Mouse (Mus musculus): ENCODE data around the gene Gm14434.
"Not testable (repeated sequence)": the region's sequence is repeated elsewhere in the genome, so short reads cannot be mapped to it uniquely, and the experiment has no call there.

Gm14434 gene

GRCm38 (mm10) chr2:176486683-176487082 lies at the start of gene Gm14434:
Gm14434 (minus strand) TSS chr2:176486783.
- not testable (repeated sequence) for DNase-seq (ENCODE audit: low spot score in 2 of 2)

GRCm38 (mm10) chr2:176520756-176521155 lies 34.2 kb upstream of the Gm14434 start, which contains the start of gene Zfp967:
Zfp967 (plus strand) TSS chr2:176521056.
- not testable (repeated sequence) for DNase-seq (ENCODE audit: low spot score in 2 of 2)

GRCm38 (mm10) chr2:176423294-176423693 lies 63.3 kb downstream of the Gm14434 start, which contains the start of gene Gm14435:
Gm14435 (plus strand) TSS chr2:176423594.
- DNase-seq (ENCODE audit: low spot score in 2 of 2), result not testable (repeated sequence)

All from urinary bladder, postnatal 4 days (tissue).